Mouse (Mus musculus) left cerebral cortex, postnatal 25 days (tissue): ENCODE results near the gene Hadh. TPM values are rescaled to one million over a fixed set of nuclear protein-coding genes. Genes with fewer than 3 reads are reported as not detected.

Source experiments
- DNase-seq, 2 experiments: peaks; one replicate each; pipeline ENCODE4 v3.0.0; 2022; ENCODE audit warnings: low spot score in 2 of 2, mixed read lengths in 1 of 2
- intact Hi-C: fragments of 180-260 bp; cut with DNase I; formaldehyde crosslinking; loops from one replicate; pipeline ENCODE4 v1.15.1; 2025
- total RNA-seq, 2 experiments: library from RNA; stranded (reverse); gene quantifications; 2 replicates each; pipeline ENCODE4 v1.2.3; 2021

Hadh gene
- total RNA-seq, 2 experiments from 2014 or later, result 19.2 to 21.0 TPM

- no peak for DNase-seq
- intact Hi-C loops, result no loop called here
Observed at GRCm38 (mm10) chr3:131190239-131190638, 81.7 kb downstream of the Hadh start.

- DNase-seq, result no peak
- intact Hi-C loops, result no loop called here
Observed at GRCm38 (mm10) chr3:131186193-131186592, 85.7 kb downstream of the Hadh start.

Other genes with a start within 250 kb of the Hadh start
- 1 to 10 TPM; 6.3 to 6.4 TPM for gene Lef1, start 161.6 kb downstream of the Hadh start, total RNA-seq
- gene Cyp2u1, start 31.1 kb upstream of the Hadh start, total RNA-seq, result 10 to 100 TPM; 14.8 to 18.5 TPM
- 1 to 10 TPM; 2.0 TPM for gene Sgms2, start 219.3 kb upstream of the Hadh start, total RNA-seq